Mouse (Mus musculus) common myeloid progenitor, adult 5-6 weeks (primary cell): ENCODE measurements around the gene Thbs1. TPM values are rescaled to one million over a fixed set of nuclear protein-coding genes. Genes with fewer than 3 reads are reported as not detected.

Source experiments
- ATAC-seq: replicated peaks from 2 replicates; pipeline ENCODE4 v1.8.0; 2016; ENCODE audit warnings: low read depth, mild to moderate bottlenecking, moderate TSS enrichment, inconsistent platforms; ENCODE audit not compliant: poor library complexity, severe bottlenecking
- total RNA-seq: library from RNA; stranded (forward); fragments of 200-1000, 187-1606 nt; gene quantifications from 2 replicates; pipeline ENCODE4 v1.2.3, GENCODE M21; 2017

Gene Thbs1
- total RNA-seq, 1 experiment from 2014 or later = 0.59 TPM

GRCm38 (mm10) chr2:118112846-118113479 lies 1.3 kb downstream of the Thbs1 start:
- no peak for ATAC-seq

DNA sequence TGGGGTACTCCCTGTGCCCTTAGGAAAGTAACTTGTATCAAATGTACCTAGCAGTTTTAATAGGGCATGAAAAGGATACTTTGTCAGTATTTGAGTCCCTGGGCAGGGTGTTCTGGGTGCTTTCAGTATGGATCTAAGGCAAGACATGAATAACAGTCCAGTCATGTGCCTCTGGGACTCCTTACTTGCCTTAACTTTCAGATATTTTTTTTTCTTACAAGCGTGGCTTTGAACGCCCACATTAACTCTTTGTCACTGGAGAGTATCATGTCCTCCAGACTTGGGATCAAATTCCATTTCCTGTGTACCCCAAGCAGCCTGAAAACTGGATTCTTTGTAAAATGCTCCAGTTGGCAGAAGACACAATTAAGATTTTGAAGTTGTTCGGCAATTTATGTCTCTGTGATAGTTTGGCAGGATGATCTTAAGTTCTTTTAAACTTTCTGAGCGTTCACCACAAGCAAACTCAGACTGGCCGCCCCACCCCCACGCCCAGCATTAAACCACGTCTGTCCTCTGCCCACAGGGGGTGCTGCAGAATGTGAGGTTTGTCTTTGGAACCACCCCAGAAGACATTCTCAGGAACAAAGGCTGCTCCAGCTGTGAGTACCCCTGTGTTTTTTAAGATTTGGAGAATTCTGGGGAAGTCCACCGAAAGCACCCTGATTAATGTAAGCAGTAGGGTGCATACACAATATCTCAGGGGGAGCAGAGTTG lies 2.3 kb downstream of the Thbs1 start:
- ATAC-seq = no peak

- no peak for ATAC-seq
Measured at GRCm38 (mm10) chr2:118114671-118115070, 3.0 kb downstream of the Thbs1 start.

- no peak for ATAC-seq
Measured at GRCm38 (mm10) chr2:118115647-118116046, 4.0 kb downstream of the Thbs1 start.

DNA sequence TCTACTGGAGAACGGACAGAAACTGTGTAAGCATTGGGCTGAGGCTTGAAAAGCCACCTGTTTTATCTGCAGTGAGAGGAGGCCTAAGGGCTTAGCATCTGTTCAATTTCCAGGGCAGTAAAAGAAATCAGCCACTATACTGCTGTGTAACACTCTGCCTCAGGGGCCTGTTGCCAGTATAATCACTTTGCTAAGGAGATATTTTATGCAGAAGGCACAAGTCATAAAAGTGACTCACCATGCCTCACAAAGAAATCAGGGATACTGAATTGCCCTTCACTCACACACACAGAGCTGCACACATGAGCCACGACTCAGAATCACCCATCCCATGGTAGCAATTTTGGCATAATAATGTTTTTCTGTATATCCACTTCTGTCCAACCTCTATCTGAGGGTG lies 4.5 kb downstream of the Thbs1 start:
- no peak for ATAC-seq

GRCm38 (mm10) chr2:118116754-118117290 lies 5.1 kb downstream of the Thbs1 start:
- no peak for ATAC-seq

DNA sequence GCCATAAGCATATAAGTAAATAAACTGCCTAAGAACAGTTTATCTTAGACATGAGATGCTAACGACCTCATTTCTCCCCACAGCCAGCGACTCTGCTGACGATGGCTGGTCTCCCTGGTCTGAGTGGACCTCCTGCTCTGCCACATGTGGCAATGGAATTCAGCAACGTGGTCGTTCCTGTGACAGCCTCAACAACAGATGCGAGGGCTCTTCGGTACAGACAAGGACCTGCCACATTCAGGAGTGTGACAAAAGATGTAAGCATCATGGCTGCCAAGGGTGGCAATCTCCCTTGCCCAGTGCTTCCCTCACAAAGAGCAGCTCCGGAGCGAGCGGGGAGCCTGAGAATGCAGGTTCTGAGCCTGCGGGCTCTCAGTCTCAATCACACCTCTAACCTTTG lies 5.7 kb downstream of the Thbs1 start:
- no peak for ATAC-seq

- no peak for ATAC-seq
Measured at GRCm38 (mm10) chr2:118118045-118118444, 6.4 kb downstream of the Thbs1 start.

DNA sequence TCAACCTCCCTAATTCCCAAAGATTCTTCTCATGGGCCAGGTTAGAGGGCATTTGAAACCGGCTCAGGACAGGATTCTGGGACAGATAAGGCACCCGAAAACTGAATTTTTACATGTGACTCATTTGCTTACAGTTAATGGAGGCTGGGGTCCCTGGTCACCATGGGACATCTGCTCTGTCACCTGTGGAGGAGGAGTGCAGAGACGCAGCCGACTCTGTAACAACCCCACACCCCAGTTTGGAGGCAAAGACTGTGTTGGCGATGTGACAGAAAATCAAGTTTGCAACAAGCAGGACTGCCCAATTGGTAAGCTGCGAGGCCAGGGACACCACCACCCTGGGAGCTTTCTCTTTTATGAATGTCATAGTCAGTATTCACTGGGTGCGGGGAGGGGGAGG lies 6.8 kb downstream of the Thbs1 start:
- ATAC-seq = no peak

GRCm38 (mm10) chr2:118119684-118120083 lies 8.0 kb downstream of the Thbs1 start:
- ATAC-seq = no peak

DNA sequence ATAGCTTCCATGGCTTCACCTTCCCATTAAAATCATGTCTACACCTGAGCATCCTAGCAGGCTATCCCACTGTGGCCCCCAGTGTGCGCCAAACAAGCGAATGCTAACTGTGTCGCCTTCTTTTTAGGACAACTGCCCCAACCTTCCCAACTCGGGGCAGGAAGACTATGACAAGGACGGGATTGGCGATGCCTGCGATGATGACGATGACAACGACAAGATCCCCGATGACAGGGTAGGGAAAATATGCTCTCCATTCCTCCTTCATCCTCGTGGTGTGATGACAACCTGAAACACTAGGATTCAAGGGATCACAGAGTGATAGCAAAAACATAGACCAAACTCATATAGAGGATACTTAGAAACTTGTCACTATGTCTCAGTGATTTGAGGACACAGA lies 8.4 kb downstream of the Thbs1 start:
- no peak for ATAC-seq

GRCm38 (mm10) chr2:118120751-118121150 lies 9.1 kb downstream of the Thbs1 start:
- ATAC-seq = no peak

DNA sequence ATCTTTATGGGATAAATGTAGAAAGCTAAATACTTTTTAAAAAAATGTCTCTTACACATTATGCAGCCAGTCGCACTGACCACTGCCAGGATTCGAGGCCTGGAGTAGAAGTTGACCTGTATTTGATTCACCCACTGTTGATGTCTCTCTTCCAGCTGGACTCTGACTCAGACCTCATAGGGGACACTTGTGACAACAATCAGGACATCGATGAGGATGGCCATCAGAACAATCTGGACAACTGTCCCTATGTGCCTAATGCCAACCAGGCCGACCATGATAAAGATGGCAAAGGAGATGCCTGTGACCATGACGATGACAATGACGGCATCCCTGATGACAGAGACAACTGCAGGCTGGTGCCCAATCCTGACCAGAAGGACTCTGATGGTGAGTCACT lies 10.6 kb downstream of the Thbs1 start:
- no peak for ATAC-seq

GRCm38 (mm10) chr2:118123743-118124142 lies 12.1 kb downstream of the Thbs1 start:
- no peak for ATAC-seq

DNA sequence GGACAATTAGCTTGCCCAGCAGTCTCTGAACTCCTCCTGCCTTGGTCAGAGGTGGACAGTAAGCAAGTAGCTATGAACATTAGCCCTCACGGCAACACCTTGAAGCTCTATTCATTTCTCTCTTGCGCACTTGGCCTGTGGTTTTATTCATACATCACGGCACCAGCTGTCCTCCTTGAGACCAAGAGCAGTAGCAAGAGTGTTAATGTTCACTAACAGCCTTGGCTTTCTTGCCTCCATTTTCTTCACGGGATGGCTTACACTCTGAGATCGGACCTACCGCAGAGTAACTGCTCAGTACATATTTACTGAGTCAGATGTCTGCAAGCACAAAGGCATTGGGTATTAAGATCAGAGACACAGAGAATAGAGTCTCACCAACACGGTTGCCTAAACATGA lies 12.8 kb downstream of the Thbs1 start:
- ATAC-seq = no peak

DNA sequence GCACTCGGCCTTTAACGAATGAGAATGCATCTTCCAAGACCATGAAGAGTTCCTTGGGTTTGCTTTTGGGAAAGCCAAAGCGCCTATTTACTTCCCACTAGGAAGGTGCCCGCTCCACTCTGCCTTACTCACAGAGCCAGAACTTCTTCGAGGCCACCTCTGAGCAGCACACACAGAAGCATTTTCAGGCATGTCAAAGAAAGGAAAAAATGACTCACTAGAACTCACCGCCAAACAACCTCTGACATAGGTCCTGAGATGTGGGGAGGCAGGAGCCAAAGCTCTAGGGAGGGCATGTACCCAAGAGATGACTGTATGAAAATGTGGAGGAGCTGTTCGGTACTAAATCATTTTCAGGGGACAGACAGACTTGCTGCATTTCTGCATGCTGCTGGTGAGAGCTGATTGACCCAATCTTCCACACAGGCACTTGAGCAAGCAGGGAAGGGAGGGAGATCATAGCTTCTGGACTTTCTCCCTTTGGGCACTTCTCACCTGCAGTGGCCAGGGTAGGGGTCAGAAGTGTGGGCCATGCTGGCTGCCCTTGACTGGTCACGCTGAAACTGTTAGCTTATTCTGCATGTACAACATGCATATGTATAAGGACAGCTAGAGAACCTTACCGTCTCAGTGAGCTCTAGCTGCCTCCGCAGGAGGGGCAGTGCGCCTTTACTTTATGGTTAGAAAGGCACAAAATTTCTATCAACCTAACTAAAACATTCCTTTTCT lies 13.7 kb downstream of the Thbs1 start:
- no peak for ATAC-seq

GRCm38 (mm10) chr2:118125943-118126470 lies 14.3 kb downstream of the Thbs1 start:
- no peak for ATAC-seq

DNA sequence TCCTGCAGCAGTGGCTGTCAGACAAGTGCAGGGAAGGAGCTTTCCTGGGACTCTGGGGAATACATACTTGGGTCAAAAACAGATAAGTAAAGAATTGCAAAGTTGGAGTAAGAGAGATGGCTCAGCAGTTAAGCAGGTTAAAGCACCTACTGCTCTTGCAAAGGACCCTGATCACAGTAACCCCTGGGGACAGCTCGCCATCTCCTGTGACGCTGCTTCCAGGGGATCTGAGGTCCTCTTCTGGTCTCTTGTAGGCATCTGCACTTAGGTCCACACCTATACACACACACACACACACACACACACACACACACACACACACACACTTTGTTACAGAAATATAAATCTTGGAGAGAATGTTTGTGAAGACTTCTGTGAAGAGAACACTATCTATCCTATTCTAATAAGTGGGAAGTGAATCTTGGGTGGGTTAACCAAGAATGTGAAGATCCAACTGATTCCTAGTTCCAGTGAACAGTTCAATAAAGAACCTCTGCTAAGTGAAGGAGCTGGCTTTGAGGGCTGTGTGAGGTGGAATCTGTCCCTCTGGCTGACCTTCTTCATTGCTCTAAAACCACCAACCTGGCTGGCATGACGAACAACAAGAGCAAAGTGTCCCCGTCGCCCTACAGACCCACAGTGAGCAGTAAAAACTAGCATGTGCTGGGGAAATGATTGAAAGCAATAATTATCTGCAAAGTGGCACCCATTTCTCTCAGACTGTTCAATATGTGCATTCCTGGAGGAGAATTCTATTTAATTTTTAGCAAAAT lies 16.0 kb downstream of the Thbs1 start:
- ATAC-seq = no peak

DNA sequence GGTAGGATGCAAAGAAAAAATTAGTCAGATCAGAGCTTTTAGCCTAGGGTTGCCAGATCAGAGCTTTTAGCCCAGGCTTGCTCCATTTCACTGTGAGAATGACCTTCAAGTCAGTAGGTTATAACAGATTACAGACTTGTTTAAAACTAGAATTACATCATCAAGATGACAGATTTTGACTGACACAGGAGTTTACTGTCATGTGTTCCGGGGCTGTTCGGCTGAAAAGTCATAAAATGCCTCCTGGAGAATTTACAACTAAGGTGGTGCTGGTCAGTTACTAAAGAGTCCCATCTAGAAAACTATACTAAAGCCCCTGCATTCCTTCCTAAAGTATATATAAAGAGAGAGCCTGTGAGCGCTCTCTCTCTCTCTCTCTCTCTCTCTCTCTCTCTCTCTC lies 16.6 kb downstream of the Thbs1 start:
- ATAC-seq = no peak

- ATAC-seq = no peak
Measured at GRCm38 (mm10) chr2:118137071-118137470, 25.4 kb downstream of the Thbs1 start.
